Mouse (Mus musculus) embryonic facial prominence, embryonic 14.5 days (tissue): Measurements from ENCODE around the gene Myo10. TPM values are rescaled to one million over a fixed set of nuclear protein-coding genes. Genes with fewer than 3 reads are reported as not detected.
"Not testable (repeated sequence)": the region's sequence is repeated elsewhere in the genome, so short reads cannot be mapped to it uniquely, and the experiment has no call there.

ENCODE experiments used
- ATAC-seq: fragments of 200-750 bp; cut with Nextera tagmentation; 2 replicates; pipeline ENCODE4 v1.8.0; 2017; ENCODE audit warnings: low read depth, moderate number of reproducible peaks, moderate TSS enrichment
- DNase-seq: peaks from one replicate; pipeline ENCODE4 v3.0.0-alpha.2; 2015; ENCODE audit warnings: low spot score
- H3K27ac ChIP-seq: fragments of 300-500 bp; sonication (generic); replicated peaks from 2 replicates; pipeline ENCODE4 v1.5.1; 2014; ENCODE audit warnings: low read depth, mild to moderate bottlenecking, low read length, moderate library complexity
- H3K27me3 ChIP-seq: fragments of 300-500 bp; sonication (generic); replicated peaks from 2 replicates; pipeline ENCODE4 v1.6.1; 2014; ENCODE audit warnings: low read length; ENCODE audit not compliant: control insufficient read depth, insufficient read depth
- H3K36me3 ChIP-seq: fragments of 300-500 bp; sonication (generic); 2 replicates; pipeline ENCODE4 v1.6.1; 2014; ENCODE audit warnings: low read length, mixed read lengths; ENCODE audit not compliant: control insufficient read depth, insufficient read depth
- H3K4me1 ChIP-seq: fragments of 300-500 bp; sonication (generic); 2 replicates; pipeline ENCODE4 v1.6.1; 2014; ENCODE audit warnings: antibody characterized with exemption, low read length; ENCODE audit not compliant: control insufficient read depth, insufficient read depth
- H3K4me2 ChIP-seq: fragments of 300-500 bp; sonication (generic); 2 replicates; pipeline ENCODE4 v1.6.1; 2014; ENCODE audit warnings: low read depth, mild to moderate bottlenecking, low read length, moderate library complexity, mixed read lengths
- H3K4me3 ChIP-seq: fragments of 300-500 bp; sonication (generic); 2 replicates; pipeline ENCODE4 v1.5.1; 2014; ENCODE audit warnings: low read depth, mild to moderate bottlenecking, low read length
- H3K9ac ChIP-seq: fragments of 300-500 bp; sonication (generic); 2 replicates; pipeline ENCODE4 v1.6.1; 2014; ENCODE audit warnings: low read depth, mild to moderate bottlenecking, low read length, moderate library complexity, mixed read lengths
- H3K9me3 ChIP-seq: fragments of 300-500 bp; sonication (generic); 2 replicates; pipeline ENCODE4 v1.6.1; 2016; ENCODE audit warnings: low read length; ENCODE audit not compliant: control insufficient read depth
- WGBS: fragments of 180-500 bp; shearing (Covaris S2); extraction: QIAGEN DNeasy Blood & Tissue Kit; methylation state at CpG from one replicate; pipeline ENCODE4 v1.1.7; 2014; 5-methylcytosine and 5-hydroxymethylcytosine counted together
- polyA plus RNA-seq: library from polyadenylated mRNA; unstranded; fragments of >200 nt; fragmentation: Nextera tagmentation; extraction: Ambion mirVana; gene quantifications from 2 replicates; pipeline ENCODE4 v1.2.1, GENCODE M21; 2014

Gene Myo10
- polyA plus RNA-seq, 1 experiment from 2014 or later, result 41.8 TPM

DNA sequence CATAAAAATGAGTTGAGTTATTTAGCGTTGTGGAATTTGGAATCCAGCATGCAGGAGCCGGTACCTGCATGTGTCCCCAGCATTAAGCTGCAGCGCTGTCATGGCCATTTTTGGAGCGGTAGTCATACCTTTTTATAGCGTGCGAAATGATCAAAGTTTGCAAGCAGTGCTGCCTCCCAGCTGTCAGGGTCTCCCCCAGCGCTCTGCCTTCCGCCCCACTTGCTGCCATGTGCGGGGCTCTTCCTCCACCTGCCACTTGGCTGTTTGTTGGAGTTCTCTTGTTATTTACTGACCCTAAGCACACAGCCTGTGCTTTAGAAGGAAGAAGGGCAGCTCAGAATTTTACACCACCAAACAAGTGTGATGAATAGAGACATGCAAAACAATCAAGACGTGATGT lies 88.6 kb downstream of the Myo10 start:
- Histone ChIP-seq H3K27me3 (no peaks in the 10 kb centered on the region), H3K4me3 (no peak overlapping the region), H3K4me2 (no peak overlapping the region), H3K9me3 (no peaks in the 10 kb centered on the region), H3K4me1 (peaks cover 36% of the 10 kb centered on the region), H3K36me3 (peaks cover 5% of the 10 kb centered on the region; the same call in 1 of the 2 replicates), H3K9ac (no peak overlapping the region), H3K27ac (no peak overlapping the region)
- DNase-seq, result no peak
- no peak for ATAC-seq
- WGBS, result 87% methylated on average over 10 of the region's 10 CpGs

DNA sequence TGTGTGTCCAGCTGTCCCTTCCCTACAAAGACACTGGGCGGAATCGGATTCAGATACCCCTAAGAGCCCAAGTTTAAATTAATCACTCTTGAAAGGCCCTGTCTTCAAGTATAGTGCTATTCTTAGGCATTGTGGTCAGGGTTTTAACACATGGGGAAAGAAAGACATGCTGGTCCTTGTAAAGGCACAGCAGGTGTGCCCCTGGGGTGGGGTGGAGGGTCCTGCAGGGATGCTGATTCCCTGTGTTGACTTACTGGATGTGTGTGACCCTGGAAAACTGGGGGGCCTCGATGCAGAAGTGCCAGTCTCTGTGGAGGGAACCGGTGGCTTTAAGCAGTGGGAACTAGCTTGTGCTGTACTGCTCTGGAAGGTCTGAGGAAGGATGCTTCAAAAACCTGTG lies 90.6 kb downstream of the Myo10 start:
- Histone ChIP-seq H3K9me3 (no peaks in the 10 kb centered on the region), H3K9ac (no peak overlapping the region), H3K27me3 (no peaks in the 10 kb centered on the region), H3K36me3 (no peaks in the 10 kb centered on the region), H3K4me2 (no peak overlapping the region), H3K27ac (no peak overlapping the region), H3K4me1 (peaks cover 18% of the 10 kb centered on the region), H3K4me3 (no peak overlapping the region)
- no peak for ATAC-seq
- 61% methylated on average over 4 of the region's 4 CpGs for WGBS
- no peak for DNase-seq

DNA sequence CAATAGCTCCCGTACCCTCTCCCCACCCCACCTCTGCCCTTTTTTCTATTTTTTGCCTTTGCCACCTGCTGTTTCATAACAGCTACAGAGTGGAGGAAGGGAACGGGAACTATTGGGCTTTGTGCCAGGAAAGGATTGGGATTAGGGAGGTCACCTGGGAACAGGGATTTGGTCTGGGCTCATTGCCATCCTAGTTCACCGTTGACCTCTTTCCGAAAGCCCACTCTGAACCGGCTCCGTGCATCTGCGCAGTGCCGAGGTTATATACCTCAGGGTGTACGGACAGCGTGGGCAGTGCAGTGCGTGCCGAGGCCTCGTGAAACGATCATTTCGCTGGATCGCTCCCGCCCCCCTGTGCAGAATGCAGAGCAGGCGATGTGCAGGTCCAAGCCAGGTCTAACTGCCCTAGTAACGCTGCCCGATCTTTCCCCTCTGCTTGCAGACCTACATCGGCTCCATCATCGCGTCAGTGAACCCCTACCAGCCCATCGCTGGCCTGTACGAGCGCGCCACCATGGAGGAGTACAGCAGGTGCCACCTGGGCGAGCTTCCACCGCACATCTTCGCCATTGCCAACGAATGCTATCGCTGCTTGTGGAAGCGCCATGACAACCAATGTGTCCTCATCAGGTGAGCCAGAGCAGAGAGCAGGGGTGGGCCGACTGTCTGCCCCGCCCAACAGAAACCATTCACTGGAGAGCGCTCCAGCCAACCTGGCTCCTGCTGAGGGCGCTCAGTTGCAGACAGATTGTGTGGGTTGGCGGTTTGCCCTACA lies 91.4 kb downstream of the Myo10 start:
- no peak for DNase-seq
- H3K36me3 ChIP-seq, result no peaks in the 10 kb centered on the region
- H3K27me3 ChIP-seq, result no peaks in the 10 kb centered on the region
- WGBS, result 64% methylated on average over 38 of the region's 38 CpGs
- no peaks in the 10 kb centered on the region for H3K9me3 ChIP-seq
- 0 out of 2 replicates have a peak overlapping the region, but pooled peaks have one; percentile 18 for H3K4me2 ChIP-seq
- no peak overlapping the region for H3K27ac ChIP-seq
- H3K4me3 ChIP-seq, result no peak overlapping the region
- H3K9ac ChIP-seq, result no peak overlapping the region
- H3K4me1 ChIP-seq, result peaks cover 14% of the 10 kb centered on the region
- peak; percentile 64; the same call in 1 of the 2 replicates for ATAC-seq

DNA sequence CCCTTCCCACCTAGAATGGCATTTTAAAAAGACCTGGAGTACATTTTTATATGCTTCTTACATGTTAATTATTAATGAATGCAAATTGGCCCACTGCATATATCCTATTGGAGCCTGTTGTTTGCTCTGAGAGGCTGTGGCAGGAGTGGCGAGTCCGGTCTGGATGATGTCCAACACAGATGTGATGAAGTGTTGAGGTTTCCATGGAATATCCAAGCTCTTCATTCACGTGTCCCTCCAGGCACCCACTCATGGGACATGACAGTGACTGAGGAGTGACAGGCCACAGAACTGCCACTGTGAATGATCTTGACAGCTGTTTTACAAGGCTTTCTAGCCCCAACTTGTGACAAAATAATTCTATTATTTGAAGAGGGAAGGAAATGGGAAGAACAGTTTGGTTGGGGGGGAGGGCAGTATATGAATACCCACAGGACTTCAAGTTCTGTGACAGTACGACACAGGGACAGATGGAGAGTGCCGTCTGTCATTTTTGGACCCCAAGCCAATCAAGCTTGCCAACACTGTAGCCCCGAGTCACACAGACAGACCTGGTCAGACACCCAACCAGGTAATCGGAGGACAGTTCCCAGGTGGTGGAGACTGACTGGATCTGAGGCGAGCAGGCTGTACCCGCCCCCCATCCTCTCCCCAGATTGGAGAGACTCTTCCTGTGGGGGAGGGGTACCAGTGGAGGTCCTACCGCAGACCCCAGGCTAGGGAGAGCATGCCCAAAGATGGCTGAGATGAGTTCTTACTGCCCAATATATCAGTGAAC lies 93.1 kb downstream of the Myo10 start:
- H3K9me3 ChIP-seq, result no peaks in the 10 kb centered on the region
- no peak overlapping the region for H3K4me3 ChIP-seq
- DNase-seq (no peak), ATAC-seq (no peak)
- no peak overlapping the region for H3K9ac ChIP-seq
- no peaks in the 10 kb centered on the region for H3K36me3 ChIP-seq
- 60% methylated on average over 10 of the region's 10 CpGs for WGBS
- peaks cover 14% of the 10 kb centered on the region for H3K4me1 ChIP-seq
- no peak overlapping the region for H3K4me2 ChIP-seq
- no peaks in the 10 kb centered on the region for H3K27me3 ChIP-seq
- no peak overlapping the region for H3K27ac ChIP-seq

DNA sequence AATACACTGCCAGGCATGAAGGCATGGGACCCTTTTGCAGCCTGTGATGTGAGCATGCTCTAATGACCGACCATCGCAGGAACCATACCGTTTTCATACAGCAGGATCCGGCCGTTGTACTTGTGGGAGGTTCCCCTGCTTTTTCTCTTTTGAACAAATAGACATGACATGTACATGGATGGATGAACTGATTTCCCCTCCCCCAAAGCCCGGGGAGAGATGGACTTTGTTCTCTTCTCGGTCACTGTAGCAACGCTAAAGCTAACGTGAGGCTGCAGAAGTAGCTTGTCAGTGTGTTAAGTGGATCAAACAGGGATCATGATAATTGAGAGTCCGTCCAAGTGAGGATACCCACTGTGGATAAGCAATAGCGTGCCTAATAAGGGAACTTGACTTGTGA lies 93.7 kb downstream of the Myo10 start:
- no peaks in the 10 kb centered on the region for H3K27me3 ChIP-seq
- H3K9me3 ChIP-seq, result no peaks in the 10 kb centered on the region
- WGBS, result 84% methylated on average over 11 of the region's 11 CpGs
- H3K4me2 ChIP-seq, result no peak overlapping the region
- peaks cover 14% of the 10 kb centered on the region for H3K4me1 ChIP-seq
- H3K27ac ChIP-seq, result no peak overlapping the region
- no peak overlapping the region for H3K9ac ChIP-seq
- no peak overlapping the region for H3K4me3 ChIP-seq
- DNase-seq, result no peak
- H3K36me3 ChIP-seq, result no peaks in the 10 kb centered on the region
- ATAC-seq, result no peak

DNA sequence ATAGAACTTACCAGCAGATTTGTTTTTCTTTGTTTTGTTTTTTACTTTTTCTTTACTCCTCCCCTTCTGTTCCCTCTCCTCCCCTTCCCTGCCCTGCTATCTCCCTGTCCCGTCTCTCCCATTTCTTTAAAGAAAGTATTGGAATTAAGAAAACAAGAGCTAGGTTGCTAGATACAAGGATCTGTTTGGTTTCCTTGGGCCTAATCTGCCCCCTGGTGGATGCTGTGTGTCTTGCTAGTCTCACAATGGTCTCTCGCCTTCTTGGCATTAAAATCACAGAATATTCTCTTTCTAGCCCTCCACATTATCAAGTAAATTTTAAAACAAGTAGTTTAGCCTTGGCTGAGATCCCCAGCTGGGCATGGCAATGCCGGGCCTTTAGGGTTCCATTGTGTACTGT lies 94.7 kb downstream of the Myo10 start:
- H3K4me2 ChIP-seq, result no peak overlapping the region
- no peak for ATAC-seq
- WGBS, result 25% methylated on average over 3 of the region's 3 CpGs

DNA sequence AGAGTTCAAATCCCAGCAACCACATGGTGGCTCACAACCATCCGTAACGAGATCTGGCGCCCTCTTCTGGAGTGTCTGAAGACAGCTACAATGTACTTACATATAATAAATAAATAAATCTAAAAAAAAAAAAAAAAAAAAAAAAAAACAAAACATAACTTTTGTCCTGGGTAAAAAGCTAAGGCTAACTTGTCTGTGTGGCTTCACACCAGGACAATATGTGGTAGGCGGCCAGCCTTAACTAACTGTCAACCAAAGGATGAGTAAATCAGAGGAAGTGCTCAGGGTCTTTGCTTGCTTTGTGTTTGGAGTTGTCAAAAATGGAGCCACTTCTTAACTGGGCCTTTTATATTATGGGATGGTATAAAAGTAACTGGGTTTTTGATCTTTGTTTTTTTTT lies 95.8 kb downstream of the Myo10 start:
- Histone ChIP-seq H3K36me3 (peaks cover 11% of the 10 kb centered on the region; the same call in 1 of the 2 replicates), H3K4me1 (peaks cover 12% of the 10 kb centered on the region)
- not testable (repeated sequence) for H3K9me3 ChIP-seq, H3K4me3 ChIP-seq, H3K27ac ChIP-seq, H3K4me2 ChIP-seq, ATAC-seq, H3K27me3 ChIP-seq, DNase-seq, H3K9ac ChIP-seq
- 97% methylated on average over 1 of the region's 4 CpGs for WGBS

More for the DNA sequence above, 94.7 kb downstream of the Myo10 start:
- H3K4me3 ChIP-seq, result no peak overlapping the region
- no peaks in the 10 kb centered on the region; the same call in 1 of the 2 replicates for H3K36me3 ChIP-seq
- H3K27me3 ChIP-seq, result no peaks in the 10 kb centered on the region
- no peak overlapping the region for H3K9ac ChIP-seq
- no peaks in the 10 kb centered on the region for H3K9me3 ChIP-seq
- H3K4me1 ChIP-seq, result peaks cover 14% of the 10 kb centered on the region
- H3K27ac ChIP-seq, result no peak overlapping the region
- peak; percentile 88 for DNase-seq

DNA sequence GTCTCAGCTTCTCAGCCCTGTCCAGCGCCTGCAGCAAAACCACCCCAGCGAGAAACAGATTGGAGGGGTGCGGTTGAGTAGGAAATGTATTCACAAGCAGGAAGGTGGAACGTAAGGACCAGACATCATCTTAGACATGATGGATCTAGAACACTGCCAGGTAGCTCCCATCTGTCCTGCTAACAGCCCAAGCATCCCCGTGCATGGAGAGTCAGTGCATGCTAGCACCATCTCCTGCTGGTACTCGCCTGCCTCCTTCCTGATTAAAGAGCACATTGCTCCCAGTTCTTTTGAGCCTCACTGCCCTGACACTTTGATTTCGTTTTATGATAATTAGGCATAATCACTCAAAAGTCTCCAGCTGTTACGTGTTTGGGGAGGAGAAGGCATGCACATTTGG lies 96.9 kb downstream of the Myo10 start:
- ATAC-seq, result no peak
- H3K27ac ChIP-seq, result no peak overlapping the region
- peaks cover 14% of the 10 kb centered on the region; the same call in 1 of the 2 replicates for H3K36me3 ChIP-seq
- no peak for DNase-seq
- peaks cover 12% of the 10 kb centered on the region for H3K4me1 ChIP-seq
- H3K9me3 ChIP-seq, result no peaks in the 10 kb centered on the region
- H3K9ac ChIP-seq, result no peak overlapping the region
- no peaks in the 10 kb centered on the region for H3K27me3 ChIP-seq
- 65% methylated on average over 8 of the region's 8 CpGs for WGBS
- no peak overlapping the region for H3K4me3 ChIP-seq
- no peak overlapping the region for H3K4me2 ChIP-seq
